Mouse (Mus musculus): ENCODE data around the gene Sinhcaf.
"Not testable (repeated sequence)": the region's sequence is repeated elsewhere in the genome, so short reads cannot be mapped to it uniquely, and the experiment has no call there.

The Sinhcaf gene

GRCm38 (mm10) chr6:148946409-148946742 lies at the start of gene Sinhcaf:
Gene Sinhcaf, minus strand, starts transcription at chr6:148946467.
- peak; percentile 96 for DNase-seq (ENCODE audit: low spot score)

DNA sequence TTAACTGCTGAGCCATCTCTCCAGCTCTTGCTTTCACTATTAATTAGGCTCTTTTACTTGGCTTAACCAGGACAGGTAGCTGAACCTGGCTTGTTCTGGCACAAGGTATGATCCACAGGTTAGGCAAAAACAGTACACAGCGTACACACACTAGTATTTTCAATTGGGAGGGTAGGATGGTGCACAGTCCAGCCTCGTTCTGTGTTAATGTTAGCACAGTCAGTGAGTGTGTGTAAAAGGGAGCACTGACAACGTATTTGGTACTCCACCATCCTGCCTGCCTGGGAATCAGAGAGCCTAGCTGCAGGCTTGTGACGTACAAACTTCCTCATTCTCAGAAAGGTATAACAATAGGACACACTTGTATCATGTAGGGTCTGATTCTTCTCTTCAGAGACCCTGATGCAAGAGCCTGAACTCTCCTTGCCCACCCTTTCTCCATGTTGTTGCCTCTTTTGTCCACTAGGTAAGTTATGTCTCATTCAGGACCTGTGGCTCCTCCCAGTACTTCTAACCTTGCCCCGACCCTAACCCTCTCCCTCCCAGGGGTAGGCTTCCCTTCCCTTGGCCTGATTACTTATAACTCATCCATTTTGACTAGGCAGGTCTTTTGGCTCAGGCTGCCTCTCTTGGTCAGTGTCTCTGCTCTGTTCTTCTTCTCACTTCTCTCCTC lies 48.2 kb upstream of the Sinhcaf start:
- DNase-seq (ENCODE audit: low spot score), result no peak

DNA sequence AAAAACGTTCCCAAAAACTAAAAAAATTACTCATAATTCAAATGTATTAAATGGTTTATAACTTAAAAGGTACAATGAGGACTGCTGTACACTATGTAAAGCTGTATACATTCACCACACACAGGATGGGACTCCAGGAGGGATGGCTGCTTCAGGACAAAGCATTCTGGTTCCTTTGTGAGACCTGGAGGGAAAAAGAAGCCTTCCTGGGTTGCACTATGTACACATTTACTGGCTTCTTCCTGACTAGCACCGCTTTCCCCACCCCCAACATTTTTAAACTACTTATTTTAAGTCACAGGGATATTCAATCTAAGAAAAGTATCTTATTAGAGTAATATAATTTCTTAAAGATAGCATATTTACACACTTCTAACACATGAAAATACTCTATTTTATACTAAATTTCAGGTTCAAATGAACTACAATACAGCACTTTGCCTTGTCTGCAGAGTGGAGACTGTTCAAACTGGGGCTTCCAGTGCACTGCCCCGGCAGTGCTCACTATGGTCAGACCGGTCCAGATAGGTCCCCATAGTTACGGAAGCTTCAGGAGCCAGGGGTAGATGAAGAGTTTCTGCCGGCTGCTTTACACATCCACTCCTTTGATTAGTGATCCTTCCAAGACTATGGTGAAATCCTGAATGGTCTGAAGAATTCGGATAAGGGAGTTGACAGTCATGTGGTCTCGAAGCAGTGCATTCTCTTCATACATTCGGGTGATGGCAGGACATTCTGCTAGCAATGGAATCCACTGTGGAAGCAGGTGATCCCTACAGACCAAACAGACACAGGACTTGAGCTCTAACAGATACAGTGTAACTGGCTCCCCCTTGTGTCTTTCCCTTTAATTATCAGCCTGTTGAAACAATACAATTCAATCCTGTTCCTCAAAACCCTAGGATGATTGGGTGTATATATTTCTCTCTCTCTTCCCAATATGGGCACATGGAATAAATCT lies 47.1 kb upstream of the Sinhcaf start:
- no peak for DNase-seq (ENCODE audit: low spot score)

GRCm38 (mm10) chr6:148992373-148993116 lies 46.3 kb upstream of the Sinhcaf start:
- DNase-seq (ENCODE audit: low spot score), result no peak

GRCm38 (mm10) chr6:148991660-148992372 lies 45.5 kb upstream of the Sinhcaf start:
- no peak for DNase-seq (ENCODE audit: low spot score)

GRCm38 (mm10) chr6:148989792-148990491 lies 43.7 kb upstream of the Sinhcaf start:
- DNase-seq (ENCODE audit: low spot score), result not testable (repeated sequence)

GRCm38 (mm10) chr6:148986003-148986402 lies 39.7 kb upstream of the Sinhcaf start:
- DNase-seq (ENCODE audit: low spot score), result no peak

- no peak for DNase-seq (ENCODE audit: low spot score)
Observed at GRCm38 (mm10) chr6:148980495-148980894, 34.2 kb upstream of the Sinhcaf start.

DNA sequence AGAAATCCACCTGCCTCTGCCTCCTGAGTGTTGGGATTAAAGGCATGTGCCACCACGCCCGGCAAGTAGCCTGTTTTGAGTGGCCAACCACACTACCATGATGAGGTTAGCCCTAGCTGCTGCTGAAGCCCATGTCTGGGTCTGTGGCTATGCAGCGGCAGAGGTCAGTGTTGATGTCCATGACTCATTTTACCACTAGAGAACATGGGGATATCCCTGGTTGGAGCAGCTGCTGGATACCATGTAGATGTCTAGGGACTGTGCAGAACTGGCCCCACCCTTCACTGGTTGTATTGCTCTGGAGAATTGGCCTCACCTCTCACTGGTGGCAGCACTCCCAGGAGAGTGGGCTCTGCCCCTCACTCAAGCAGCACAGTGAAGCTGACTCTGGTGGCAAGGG lies 28.8 kb upstream of the Sinhcaf start:
- DNase-seq (ENCODE audit: low spot score), result no peak

DNA sequence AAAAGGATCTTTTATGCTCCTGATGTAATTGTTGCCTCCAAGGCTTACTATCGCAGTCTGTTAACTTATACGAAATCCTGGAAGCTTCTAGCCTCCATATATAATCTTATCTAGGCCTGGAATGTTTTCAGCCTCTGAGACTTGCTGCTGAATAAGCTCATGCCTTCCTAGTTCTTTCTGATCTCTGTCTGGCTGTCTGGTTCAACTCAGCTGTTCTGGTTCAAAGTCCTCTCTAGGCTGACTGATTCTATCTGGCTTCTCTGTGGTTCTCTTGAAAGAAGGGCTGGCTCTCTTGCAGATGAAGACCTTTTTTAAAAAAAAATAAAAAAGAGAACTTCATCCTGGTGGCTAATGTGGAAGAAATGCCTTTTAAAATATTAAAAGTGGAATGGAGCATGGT lies 26.6 kb upstream of the Sinhcaf start:
- no peak for DNase-seq (ENCODE audit: low spot score)

DNA sequence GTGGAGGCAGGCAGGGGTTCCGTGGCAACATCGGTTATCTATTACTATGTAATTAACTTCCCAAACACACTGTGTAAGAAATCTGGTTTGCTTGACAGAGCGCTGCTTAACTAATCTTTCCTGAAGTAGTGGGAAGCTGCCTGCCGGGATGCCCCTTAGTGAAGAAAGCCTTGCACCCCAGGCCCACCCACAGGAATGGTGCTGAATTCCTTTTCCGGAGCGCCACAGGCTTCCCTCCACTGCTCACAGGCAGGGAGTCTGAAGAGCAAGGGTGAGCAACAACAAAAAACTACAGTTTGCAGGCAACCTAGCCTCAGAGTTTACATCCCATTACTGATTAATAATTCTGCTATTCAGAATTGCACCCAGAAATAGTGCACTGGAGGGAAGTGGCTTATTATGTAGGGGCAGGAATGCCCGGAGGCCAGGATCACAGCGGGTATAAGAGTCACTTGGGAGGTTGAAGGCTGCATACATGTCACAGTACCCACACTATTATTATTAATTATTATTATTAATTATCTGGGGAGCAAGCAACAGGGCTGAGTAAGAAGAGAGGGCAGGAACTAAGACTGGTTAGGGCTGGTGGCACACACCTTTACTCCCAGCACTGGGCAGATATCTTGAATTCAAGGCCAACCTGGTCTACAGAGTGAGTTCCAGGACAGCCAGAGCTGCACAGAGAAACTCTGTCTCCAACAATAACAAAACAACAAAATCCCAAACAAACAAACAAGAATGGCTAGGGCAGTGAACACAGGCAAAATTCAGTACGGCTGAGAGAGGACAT lies 26.0 kb upstream of the Sinhcaf start:
- no peak for DNase-seq (ENCODE audit: low spot score)

- DNase-seq (ENCODE audit: low spot score), result no peak
Observed at GRCm38 (mm10) chr6:148971385-148971940, 25.2 kb upstream of the Sinhcaf start.

GRCm38 (mm10) chr6:148961285-148961684 lies 15.0 kb upstream of the Sinhcaf start:
- DNase-seq (ENCODE audit: low spot score), result no peak

DNA sequence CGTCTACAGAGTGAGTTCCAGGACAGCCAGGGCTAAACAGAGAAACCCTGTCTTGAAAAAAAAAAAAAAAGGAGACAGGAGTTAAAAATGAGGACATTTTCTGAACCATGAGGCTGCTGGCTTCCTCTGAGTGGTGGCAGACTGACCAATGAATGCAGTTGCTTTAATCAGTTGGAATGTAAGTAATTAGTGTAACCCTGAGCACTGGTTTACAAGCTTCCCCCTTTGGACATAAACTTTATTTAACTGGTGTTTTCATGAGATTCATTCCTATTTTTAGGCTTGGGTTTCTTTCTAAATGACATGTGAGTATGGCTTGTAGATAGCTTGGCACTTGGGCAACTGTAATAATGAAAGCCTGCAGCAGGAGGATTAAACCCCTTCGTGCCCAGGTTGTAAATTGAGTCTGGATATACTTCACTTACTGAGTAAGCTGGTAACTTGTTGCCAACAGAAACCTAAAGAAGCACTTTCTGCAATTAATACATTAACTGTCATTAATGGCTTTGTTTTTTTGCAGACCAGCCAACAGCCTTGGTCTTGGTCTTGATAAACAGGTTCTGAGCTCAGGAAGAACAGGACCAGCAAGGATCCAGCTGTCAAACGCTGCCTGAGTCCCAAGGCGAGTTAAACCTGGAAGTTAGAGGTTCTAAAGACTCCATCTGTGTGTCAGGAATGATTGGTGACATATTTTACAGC lies 13.4 kb upstream of the Sinhcaf start:
- DNase-seq (ENCODE audit: low spot score), result no peak

- DNase-seq (ENCODE audit: low spot score), result no peak
Observed at GRCm38 (mm10) chr6:148958712-148959111, 12.4 kb upstream of the Sinhcaf start.

DNA sequence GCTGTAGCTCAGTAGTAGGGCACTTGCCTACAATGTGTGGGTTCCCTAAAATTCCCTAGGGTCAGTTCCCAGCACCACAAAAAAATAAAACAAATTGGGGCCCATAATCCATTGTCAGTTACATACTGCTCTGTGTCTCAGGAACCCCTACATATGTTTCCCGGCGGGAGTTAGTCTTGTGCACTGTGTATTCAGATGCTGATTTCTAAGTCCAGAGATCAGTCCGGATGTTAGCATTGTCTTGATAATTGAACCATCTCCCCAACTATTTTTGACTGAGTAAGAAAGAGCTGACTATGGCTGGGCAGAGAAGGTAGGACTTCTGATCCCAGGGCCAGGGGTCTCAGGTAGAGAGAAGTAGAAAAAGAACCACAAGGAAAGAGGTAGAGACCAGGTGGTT lies 10.8 kb upstream of the Sinhcaf start:
- no peak for DNase-seq (ENCODE audit: low spot score)

- no peak for DNase-seq (ENCODE audit: low spot score)
Observed at GRCm38 (mm10) chr6:148955641-148956420, 9.6 kb upstream of the Sinhcaf start.

DNA sequence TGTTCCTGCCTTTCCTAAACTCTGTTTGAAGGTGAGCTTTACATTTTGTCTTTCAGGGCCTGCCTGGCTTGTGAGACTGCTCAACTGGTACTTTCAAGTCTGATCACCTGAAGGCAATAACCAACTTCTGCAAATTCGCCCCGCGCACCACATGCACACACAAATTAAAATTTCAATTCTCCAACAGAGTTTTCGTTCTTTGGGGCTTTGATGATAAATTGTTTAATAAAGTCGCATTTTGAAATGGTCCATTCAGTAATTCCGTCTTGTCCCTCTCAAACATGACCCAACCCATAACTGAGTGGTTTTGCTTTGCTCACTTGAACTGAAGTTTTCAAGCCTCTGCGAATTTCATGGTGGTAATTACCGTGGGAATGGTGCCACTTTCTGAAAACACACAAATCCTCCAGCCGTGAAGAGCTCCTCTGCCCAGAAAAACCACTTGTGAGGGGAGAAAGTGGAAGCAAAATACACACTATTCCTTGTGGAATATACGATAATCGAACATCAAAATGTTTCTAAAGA lies 676 bp upstream of the Sinhcaf start:
- no peak for DNase-seq (ENCODE audit: low spot score)
